Mouse (Mus musculus): ENCODE data around the gene Prima1.

GRCm38 (mm10) chr12:103150247-103150646, 91.7 kb downstream of the Prima1 start:
- TF ChIP-seq GATA1 (IDR thresholded peaks at IDR 0.05; ENCODE audit: borderline replicate concordance, low read length): no peak
- no peak for TF ChIP-seq FLI1 (IDR thresholded peaks at IDR 0.05; ENCODE audit: low read length)
